Mouse (Mus musculus) layer of hippocampus, adult 8-10 months (tissue): Measurements from ENCODE around the gene Zfp454. TPM values are rescaled to one million over a fixed set of nuclear protein-coding genes. Genes with fewer than 3 reads are reported as not detected.
A peak's percentile ranks its signal among the peaks of the same experiment; 100 is the strongest.

Experiments
- DNase-seq, 2 experiments: peaks; one replicate each; pipeline ENCODE4 v3.0.0; 2022; ENCODE audit warnings: low spot score in 2 of 2
- total RNA-seq, 4 experiments: library from RNA; stranded (reverse); gene quantifications; 2 replicates each; pipeline ENCODE4 v1.2.4; 2022

Zfp454 gene
- total RNA-seq: 1 to 10 TPM; 5.4 to 7.4 (median 6.7) TPM

- DNase-seq: peak; percentile 96
These were observed at the start of gene Zfp454 for GRCm38 (mm10) chr11:50887390-50888128. TSS of gene Zfp454 (minus strand) at chr11:50887651.

- no peak for DNase-seq
These were observed 44.6 kb upstream of the Zfp454 start for GRCm38 (mm10) chr11:50932040-50932439.

GRCm38 (mm10) chr11:50931451-50931866 is 44.0 kb upstream of the Zfp454 start, which contains the start of gene Zfp354b:
TSS of gene Zfp354b (minus strand) at chr11:50931633.
- peak; percentile 84 to 90 for DNase-seq

GRCm38 (mm10) chr11:50931021-50931420 is 43.6 kb upstream of the Zfp454 start:
- no peak for DNase-seq

DNA sequence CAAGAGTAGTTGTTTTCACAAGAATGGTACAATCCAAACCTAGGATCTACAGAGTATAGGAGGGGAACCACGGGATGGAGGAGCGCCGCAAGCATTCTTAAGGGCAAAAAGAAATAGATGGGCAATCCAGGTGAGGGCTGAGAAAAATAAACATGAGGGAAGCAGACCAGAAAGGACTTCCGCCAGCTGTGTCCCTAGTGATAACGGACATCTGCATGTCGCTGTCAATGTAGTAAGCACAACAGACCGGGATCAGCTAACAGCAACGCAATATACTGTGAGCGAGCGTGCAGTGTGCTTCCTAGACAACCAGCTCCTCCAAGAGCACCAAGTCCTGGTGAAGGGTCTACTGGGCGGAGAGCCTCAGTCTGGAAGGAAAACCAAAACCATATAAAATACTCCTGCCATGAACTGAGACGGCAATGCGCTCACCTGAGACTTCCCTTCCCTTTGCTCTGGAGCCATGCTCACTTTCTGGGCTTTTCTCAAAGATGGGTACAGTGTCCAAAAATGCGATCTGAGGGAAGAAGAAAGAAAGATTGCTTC is 43.1 kb upstream of the Zfp454 start:
- DNase-seq: no peak

DNA sequence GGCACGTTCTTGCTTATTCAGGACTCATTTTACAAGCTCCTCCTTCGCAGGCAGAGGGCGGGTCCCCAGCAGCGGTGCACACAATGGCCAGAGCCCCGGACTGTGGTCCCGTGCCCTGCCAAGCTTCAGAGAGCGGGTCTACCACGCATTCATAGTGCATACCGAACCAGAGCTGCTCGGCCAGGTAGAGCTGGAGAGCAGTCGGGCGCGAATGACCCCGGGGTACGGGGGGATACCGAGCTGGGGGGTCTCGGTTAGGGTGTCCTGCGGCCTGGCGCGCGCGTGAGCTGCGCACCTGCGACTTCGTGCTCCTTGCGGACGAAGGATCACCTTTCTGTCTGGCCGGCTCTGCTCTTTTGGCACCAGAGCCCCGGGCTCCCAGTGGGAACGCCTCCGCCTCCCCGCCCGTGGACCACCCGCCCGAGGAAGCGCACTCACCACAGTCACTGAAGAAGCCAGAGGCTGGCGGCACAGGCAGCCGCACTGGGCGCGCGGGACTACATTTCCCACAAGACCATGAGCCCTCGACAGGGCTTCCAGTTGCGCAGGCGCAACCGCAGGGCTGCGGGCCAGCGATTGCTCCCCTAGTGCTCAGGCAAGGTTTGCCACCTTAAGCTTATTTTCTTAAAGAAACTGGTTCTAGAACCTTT is 28.3 kb upstream of the Zfp454 start, which contains the start of gene Zfp2:
Gene Zfp2, minus strand, starts transcription at position 495 of the 650 bp plus-strand sequence.
- peak; percentile 91 to 94 for DNase-seq

DNA sequence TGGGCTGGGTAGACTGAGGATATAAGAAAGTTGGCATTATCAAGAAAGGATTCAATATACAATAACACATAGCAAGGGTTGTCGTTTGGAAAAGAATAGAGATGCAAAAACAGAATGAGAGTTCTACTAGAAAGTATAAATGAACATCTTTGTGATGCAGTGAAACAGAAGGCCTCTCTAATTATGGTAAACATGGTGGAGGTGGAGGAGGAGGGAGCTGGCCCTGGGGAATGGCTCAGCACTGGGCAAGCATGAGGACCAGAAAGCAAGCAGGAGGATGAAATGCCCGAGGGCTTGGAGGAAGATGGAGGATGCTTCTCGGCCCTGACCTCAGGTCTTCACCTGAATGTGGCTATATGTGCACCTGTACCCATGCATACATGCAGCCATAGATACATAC is 27.0 kb upstream of the Zfp454 start:
- no peak for DNase-seq

DNA sequence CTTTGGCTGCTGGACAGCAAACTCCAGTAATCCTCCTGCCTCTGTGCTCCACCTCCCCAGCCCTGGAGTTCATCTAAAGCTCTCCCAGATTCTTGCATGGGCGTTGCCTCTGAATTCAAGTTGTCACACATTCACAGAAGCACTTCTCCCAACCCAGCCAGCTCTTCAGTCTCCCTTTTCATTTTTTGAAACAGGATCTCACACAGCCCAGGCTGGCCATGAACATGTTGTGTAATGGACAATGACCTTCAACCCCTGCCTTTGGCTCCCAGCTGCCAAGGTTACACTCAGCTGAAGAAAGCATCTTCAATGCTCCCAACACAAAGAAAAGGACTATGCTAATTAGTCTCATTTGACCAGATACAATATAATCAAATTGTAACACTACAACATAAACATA is 25.9 kb upstream of the Zfp454 start:
- no peak for DNase-seq

- no peak for DNase-seq
These were observed 20.7 kb upstream of the Zfp454 start for GRCm38 (mm10) chr11:50908136-50908535.

- no peak for DNase-seq
These were observed 9.9 kb upstream of the Zfp454 start for GRCm38 (mm10) chr11:50897359-50897758.

GRCm38 (mm10) chr11:50892441-50892840 is 5.0 kb upstream of the Zfp454 start:
- DNase-seq: no peak

DNA sequence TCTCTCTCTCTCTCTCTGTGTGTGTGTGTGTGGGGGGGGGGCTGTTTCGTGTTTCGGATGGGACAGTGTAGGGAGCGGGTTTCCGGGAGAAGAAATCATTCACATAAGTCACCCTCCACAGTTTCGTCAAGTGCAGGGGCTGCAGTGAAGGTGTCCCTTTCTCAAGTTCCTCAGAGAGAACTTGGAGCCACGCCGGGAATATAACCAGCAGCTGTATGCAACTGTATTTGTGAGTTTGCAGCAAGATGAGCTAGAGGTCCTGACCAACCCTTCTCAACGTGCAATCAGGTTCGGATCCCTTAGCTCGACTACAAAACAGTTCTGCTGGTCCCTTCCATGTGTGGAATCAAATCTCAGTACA is 538 bp downstream of the Zfp454 start:
- no peak for DNase-seq

DNA sequence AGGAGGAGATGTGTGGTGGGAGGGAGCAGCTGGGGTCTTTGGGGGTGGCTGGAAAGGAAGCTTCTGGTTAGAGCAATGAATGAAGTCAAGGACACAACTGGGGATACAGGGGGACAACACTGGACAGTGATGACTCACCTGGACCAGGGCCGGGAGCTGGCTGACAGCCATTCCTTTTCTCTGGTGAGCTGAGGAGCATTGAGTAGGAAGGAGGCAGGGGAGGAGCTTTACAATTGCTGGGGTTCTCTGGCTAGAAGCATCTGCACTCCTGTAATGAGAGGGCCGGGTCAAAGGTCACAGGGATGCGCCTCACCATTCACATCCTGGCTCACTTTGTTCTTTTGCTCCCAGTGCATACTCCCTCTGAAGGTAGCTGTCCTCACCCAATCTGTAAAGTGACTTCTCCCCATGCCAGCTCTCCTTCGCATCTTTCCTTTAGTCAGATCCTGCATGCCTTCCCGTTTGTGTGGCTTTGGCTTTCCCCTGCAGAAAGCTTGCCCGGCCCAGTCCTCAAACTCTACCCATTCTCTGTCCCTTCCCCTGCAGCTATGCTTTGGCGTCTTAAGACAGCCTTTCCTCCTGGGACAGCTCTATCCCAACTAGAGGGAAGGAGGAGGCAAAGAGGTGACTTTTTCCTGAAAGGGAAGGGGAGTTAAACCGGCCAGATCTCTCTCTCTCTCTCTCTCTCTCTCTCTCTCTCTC is 1.1 kb downstream of the Zfp454 start:
- no peak for DNase-seq

- no peak for DNase-seq
These were observed 3.7 kb downstream of the Zfp454 start for GRCm38 (mm10) chr11:50883756-50884155.

DNA sequence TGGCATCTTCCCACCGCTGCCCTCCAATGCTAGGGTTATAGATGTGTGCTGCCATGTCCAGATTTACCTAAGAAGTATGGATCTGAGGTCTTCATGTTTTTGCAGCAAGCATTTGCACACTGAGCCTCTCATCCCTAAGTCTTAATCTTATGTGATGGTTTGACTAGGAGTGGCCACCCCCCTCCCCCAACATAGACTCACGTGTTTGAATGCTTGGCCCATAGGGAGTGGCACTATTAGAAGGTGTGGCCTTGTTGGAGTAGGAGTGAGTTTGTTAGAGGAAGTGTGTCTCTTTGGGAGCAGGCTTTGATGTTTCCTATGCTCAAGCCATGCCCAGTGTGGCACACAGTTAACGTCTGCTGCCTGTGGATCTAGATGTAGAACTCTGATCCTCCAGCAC is 8.8 kb downstream of the Zfp454 start:
- no peak for DNase-seq

DNA sequence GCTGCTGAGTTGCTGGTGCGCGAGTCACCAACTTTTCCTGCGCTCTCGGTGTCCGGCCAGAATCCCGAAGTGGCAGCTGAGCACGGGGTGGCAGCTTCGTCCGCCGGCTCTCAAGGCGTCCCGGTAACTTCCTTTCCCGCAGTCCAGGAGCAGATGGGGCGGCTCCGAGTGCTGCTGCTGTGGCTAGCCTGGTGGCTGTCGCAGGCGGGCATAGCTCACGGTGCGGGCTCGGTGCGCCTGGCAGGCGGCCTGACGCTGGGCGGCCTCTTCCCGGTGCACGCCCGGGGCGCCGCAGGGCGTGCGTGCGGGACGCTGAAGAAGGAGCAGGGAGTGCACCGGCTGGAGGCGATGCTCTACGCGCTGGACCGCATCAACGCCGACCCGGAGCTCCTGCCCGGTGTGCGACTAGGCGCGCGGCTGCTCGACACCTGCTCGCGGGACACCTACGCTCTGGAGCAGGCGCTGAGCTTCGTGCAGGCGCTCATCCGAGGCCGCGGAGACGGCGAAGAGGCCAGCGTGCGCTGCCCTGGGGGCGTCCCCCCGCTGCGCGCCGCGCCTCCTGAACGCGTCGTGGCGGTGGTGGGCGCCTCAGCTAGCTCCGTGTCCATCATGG is 36.4 kb downstream of the Zfp454 start:
- no peak for DNase-seq

DNA sequence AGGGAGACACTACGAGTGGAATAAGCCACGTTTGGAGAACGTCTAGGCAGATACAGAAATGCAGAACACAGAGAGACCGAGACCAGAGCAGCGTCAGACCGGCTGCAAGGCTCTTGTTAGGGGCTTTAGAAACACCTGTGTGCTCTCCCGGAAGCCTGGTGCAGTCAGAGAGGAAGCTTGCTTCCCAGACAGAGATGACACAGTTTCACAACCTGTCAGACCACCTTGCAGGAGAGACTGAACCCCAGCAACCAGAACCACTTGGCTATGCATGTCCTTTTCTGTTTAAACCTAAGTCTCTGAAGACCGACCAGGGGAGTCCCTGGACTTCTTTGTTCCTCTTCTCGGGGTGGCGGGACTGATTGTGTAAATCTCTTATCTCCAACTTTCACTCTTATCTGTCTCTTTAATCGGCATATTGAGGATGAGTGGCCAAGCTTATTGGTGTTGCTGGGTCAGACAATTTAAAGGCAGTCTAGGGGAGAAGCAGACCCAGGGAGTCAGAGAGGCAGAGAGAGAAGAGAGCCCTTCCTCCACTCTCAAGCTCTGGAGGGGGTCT is 37.2 kb downstream of the Zfp454 start, which contains the start of gene Grm6:
Gene Grm6, plus strand, starts transcription at position 509 of the 559 bp plus-strand sequence.
- DNase-seq: no peak

DNA sequence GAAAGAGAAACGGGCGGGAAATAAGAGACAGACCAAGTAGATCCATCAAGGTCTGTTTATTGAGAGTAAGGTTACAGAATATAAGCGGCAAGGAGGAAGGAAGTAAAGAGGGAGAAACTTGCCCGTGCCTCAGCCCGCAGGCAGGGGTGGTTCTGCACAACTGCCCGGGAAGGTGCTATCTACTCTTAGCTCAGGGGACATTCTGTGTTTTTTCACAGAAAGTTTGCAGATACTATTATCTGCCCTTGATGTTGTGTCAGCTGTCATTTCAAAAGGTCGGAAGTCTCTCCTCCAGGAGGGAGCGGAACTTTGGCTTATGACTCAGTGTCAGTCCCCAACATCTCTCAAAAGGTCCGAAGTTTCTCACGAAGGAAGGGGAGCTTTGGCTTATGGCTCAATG is 38.1 kb downstream of the Zfp454 start:
- DNase-seq: no peak

GRCm38 (mm10) chr11:50848520-50849137 is 38.8 kb downstream of the Zfp454 start:
- no peak for DNase-seq

- no peak for DNase-seq
These were observed 40.4 kb downstream of the Zfp454 start for GRCm38 (mm10) chr11:50847047-50847446.

DNA sequence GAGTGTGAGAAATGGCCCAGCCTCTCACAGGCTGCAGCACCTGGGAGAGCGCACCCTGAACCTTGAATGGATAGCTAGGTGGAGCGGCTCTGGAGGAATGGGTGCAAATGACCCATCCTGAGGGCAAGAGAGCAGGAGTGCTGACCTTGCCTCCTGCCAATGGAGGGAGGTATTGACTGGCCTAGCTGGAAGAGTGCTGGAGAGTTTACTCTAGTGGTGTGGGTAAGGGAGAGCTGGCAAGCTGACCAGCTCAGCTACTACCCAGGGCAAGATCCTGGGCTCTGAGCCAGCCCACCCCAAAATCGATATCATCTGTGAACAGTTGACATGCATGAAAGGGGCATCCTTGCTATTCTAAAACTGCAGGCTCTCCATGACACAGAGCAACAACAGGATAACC is 41.5 kb downstream of the Zfp454 start:
- no peak for DNase-seq
